Mouse (Mus musculus) forebrain, embryonic 11.5 days (tissue): ENCODE measurements around the gene Sema4b. TPM values are rescaled to one million over a fixed set of nuclear protein-coding genes. Genes with fewer than 3 reads are reported as not detected.

Source experiments
- ATAC-seq: fragments of 200-750 bp; cut with Nextera tagmentation; replicated peaks from 2 replicates; pipeline ENCODE4 v1.8.0; 2017; ENCODE audit warnings: moderate TSS enrichment; ENCODE audit not compliant: low FRiP score
- DNase-seq: peaks from one replicate; pipeline ENCODE4 v3.0.0-alpha.2; 2017; ENCODE audit warnings: low spot score
- H3K27ac ChIP-seq: fragments of 300-500 bp; sonication (generic); 2 replicates; pipeline ENCODE4 v1.5.1; 2014; ENCODE audit warnings: low read depth, low read length
- H3K27me3 ChIP-seq: fragments of 300-500 bp; sonication (generic); 2 replicates; pipeline ENCODE4 v1.6.1; 2014; ENCODE audit warnings: mild to moderate bottlenecking, low read length, mixed read lengths; ENCODE audit not compliant: control insufficient read depth, insufficient read depth
- H3K36me3 ChIP-seq: fragments of 300-500 bp; sonication (generic); 2 replicates; pipeline ENCODE4 v1.6.1; 2014; ENCODE audit warnings: mild to moderate bottlenecking, low read length, moderate library complexity, mixed read lengths; ENCODE audit not compliant: control insufficient read depth, insufficient read depth
- H3K4me1 ChIP-seq: fragments of 300-500 bp; sonication (generic); replicated peaks from 2 replicates; pipeline ENCODE4 v1.6.1; 2014; ENCODE audit warnings: low read length, mixed read lengths; ENCODE audit not compliant: control insufficient read depth, insufficient read depth
- H3K4me2 ChIP-seq: fragments of 300-500 bp; sonication (generic); 2 replicates; pipeline ENCODE4 v1.6.1; 2014; ENCODE audit warnings: low read depth, mild to moderate bottlenecking, low read length, moderate library complexity, mixed read lengths; ENCODE audit not compliant: severe bottlenecking
- H3K4me3 ChIP-seq: fragments of 300-500 bp; sonication (generic); 2 replicates; pipeline ENCODE4 v1.5.1; 2014; ENCODE audit warnings: low read depth, low read length
- H3K9ac ChIP-seq: fragments of 300-500 bp; sonication (generic); 2 replicates; pipeline ENCODE4 v1.6.1; 2014; ENCODE audit warnings: low read length
- H3K9me3 ChIP-seq: fragments of 300-500 bp; sonication (generic); 2 replicates; pipeline ENCODE4 v1.6.1; 2016; ENCODE audit warnings: low read length, mixed read lengths; ENCODE audit not compliant: control insufficient read depth
- WGBS: fragments of 180-500 bp; shearing (Covaris S2); extraction: QIAGEN DNeasy Blood & Tissue Kit; methylation state at CpG from one replicate; pipeline ENCODE4 v1.1.7; 2014; 5-methylcytosine and 5-hydroxymethylcytosine counted together
- polyA plus RNA-seq: library from polyadenylated mRNA; unstranded; fragments of >200 nt; fragmentation: Nextera tagmentation; extraction: Ambion mirVana; gene quantifications from 2 replicates; pipeline ENCODE4 v1.2.1, GENCODE M21; 2014

Sema4b gene
- polyA plus RNA-seq, 1 experiment from 2014 or later, result 17.3 TPM

DNA sequence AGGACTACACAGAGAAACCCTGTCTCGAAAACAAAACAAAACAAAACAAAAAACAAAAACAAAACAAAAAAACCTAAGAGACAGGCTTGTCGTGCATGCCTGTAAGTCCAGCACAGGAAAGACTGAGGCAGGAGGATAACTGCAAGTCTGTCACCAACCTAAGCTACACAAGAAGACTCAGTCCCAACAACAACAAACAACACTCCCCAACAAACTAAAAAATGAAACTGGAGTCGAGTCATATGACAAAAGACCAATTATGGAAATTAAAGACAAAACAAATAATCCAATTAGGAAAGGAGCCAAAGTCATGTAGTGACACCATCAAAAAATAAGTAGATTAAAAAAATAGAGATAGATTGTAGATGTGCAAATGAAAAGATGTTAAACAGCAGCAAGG is 6.4 kb upstream of the Sema4b start:
- no peak for ATAC-seq
- no peak overlapping the region for H3K27ac ChIP-seq
- 90% methylated on average over 3 of the region's 3 CpGs for WGBS
- H3K36me3 ChIP-seq, result no peaks in the 10 kb centered on the region
- H3K4me1 ChIP-seq, result no peaks in the 10 kb centered on the region
- H3K4me3 ChIP-seq, result no peak overlapping the region
- DNase-seq, result no peak
- no peak overlapping the region for H3K4me2 ChIP-seq
- H3K9me3 ChIP-seq, result no peaks in the 10 kb centered on the region
- H3K27me3 ChIP-seq, result no peaks in the 10 kb centered on the region
- H3K9ac ChIP-seq, result no peak overlapping the region

GRCm38 (mm10) chr7:80181078-80181477 is 5.6 kb upstream of the Sema4b start:
- Histone ChIP-seq H3K9me3 (no peaks in the 10 kb centered on the region), H3K36me3 (no peaks in the 10 kb centered on the region), H3K4me3 (no peak overlapping the region), H3K9ac (no peak overlapping the region), H3K27ac (no peak overlapping the region), H3K4me2 (no peak overlapping the region), H3K4me1 (no peaks in the 10 kb centered on the region; the same call in 1 of the 2 replicates), H3K27me3 (no peaks in the 10 kb centered on the region)
- ATAC-seq, result no peak
- 78% methylated on average over 2 of the region's 2 CpGs for WGBS
- DNase-seq, result no peak

DNA sequence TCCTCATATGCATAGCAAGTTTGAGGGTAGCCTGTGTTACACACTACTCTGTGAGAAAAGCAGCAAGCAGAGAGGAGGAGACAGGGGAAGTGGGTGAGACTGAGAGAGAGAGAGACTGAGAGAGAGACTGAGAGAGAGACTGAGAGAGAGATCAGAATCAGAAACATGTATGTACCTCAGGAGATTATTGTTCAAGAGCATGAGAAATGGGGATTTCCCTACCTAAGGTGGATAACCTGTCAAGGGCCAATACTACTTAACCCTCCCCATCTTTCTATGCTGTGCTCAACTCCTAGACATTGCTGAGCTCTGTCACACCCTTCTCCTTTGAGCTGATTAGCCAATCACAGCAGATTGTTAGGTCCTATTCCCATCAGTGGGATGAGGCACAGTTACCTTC is 4.5 kb upstream of the Sema4b start:
- ATAC-seq, result no peak

GRCm38 (mm10) chr7:80183466-80183865 is 3.2 kb upstream of the Sema4b start:
- Histone ChIP-seq H3K4me1 (peaks cover 10% of the 10 kb centered on the region), H3K9me3 (no peaks in the 10 kb centered on the region), H3K9ac (no peak overlapping the region), H3K4me2 (no peak overlapping the region), H3K36me3 (no peaks in the 10 kb centered on the region), H3K27me3 (no peaks in the 10 kb centered on the region), H3K27ac (no peak overlapping the region), H3K4me3 (no peak overlapping the region)
- DNase-seq (no peak), ATAC-seq (no peak)
- WGBS, result 96% methylated on average over 1 of the region's 1 CpGs

More for the DNA sequence above, 4.5 kb upstream of the Sema4b start:
- DNase-seq, result no peak
- Histone ChIP-seq H3K4me1 (peaks cover 5% of the 10 kb centered on the region), H3K9me3 (no peaks in the 10 kb centered on the region), H3K4me3 (no peak overlapping the region), H3K36me3 (no peaks in the 10 kb centered on the region), H3K27ac (no peak overlapping the region), H3K27me3 (no peaks in the 10 kb centered on the region), H3K9ac (no peak overlapping the region), H3K4me2 (no peak overlapping the region)

DNA sequence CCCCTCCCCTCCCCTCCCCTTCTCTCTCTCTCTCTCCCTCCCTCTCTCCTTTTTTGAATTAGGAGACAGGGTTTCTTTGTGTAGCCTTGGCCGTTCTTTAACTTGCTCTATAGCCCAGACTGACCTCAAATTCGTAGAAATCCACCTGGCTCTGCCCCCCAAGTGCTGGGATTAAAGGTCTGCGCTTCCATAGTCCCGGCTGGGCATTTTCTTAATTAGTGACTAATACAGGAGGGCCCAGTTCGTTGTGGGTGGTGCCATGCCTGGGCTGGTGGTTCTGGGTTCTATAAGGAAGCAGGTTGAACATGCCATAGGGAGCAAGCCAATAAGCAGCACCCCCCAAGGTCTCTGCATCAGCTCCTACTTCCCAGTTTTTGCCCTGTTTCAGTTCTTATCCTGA is 2.7 kb upstream of the Sema4b start:
- no peaks in the 10 kb centered on the region for H3K36me3 ChIP-seq
- no peak overlapping the region for H3K27ac ChIP-seq
- no peak overlapping the region for H3K4me2 ChIP-seq
- H3K9ac ChIP-seq, result no peak overlapping the region
- H3K4me1 ChIP-seq, result peaks cover 15% of the 10 kb centered on the region
- WGBS, result 41% methylated on average over 5 of the region's 5 CpGs
- no peak overlapping the region for H3K4me3 ChIP-seq
- DNase-seq (no peak), ATAC-seq (no peak)
- H3K9me3 ChIP-seq, result no peaks in the 10 kb centered on the region
- H3K27me3 ChIP-seq, result no peaks in the 10 kb centered on the region

- no peak overlapping the region for H3K4me3 ChIP-seq
- H3K4me1 ChIP-seq, result peaks cover 19% of the 10 kb centered on the region
- 84% methylated on average over 4 of the region's 4 CpGs for WGBS
- no peak overlapping the region for H3K27ac ChIP-seq
- H3K9me3 ChIP-seq, result no peaks in the 10 kb centered on the region
- H3K4me2 ChIP-seq, result no peak overlapping the region
- ATAC-seq, result no peak
- H3K27me3 ChIP-seq, result no peaks in the 10 kb centered on the region
- no peaks in the 10 kb centered on the region for H3K36me3 ChIP-seq
- DNase-seq, result no peak
- H3K9ac ChIP-seq, result no peak overlapping the region
Measured at GRCm38 (mm10) chr7:80184551-80184950, 2.1 kb upstream of the Sema4b start.

- ATAC-seq (no peak), DNase-seq (no peak)
- H3K9ac ChIP-seq, result no peak overlapping the region
- no peaks in the 10 kb centered on the region for H3K27me3 ChIP-seq
- peaks cover 19% of the 10 kb centered on the region for H3K4me1 ChIP-seq
- no peak overlapping the region for H3K4me2 ChIP-seq
- H3K4me3 ChIP-seq, result no peak overlapping the region
- no peaks in the 10 kb centered on the region for H3K36me3 ChIP-seq
- H3K9me3 ChIP-seq, result no peaks in the 10 kb centered on the region
- 71% methylated on average over 6 of the region's 6 CpGs for WGBS
- H3K27ac ChIP-seq, result no peak overlapping the region
Measured at GRCm38 (mm10) chr7:80184968-80185367, 1.7 kb upstream of the Sema4b start.

- no peak for DNase-seq
- peaks cover 20% of the 10 kb centered on the region for H3K4me1 ChIP-seq
- H3K4me3 ChIP-seq, result peak overlapping the region; percentile 46
- H3K27ac ChIP-seq, result peak overlapping the region; percentile 92
- 21% methylated on average over 8 of the region's 8 CpGs for WGBS
- no peaks in the 10 kb centered on the region for H3K9me3 ChIP-seq
- H3K4me2 ChIP-seq, result peak overlapping the region; percentile 68
- H3K36me3 ChIP-seq, result no peaks in the 10 kb centered on the region
- peak overlapping the region; percentile 66 for H3K9ac ChIP-seq
- H3K27me3 ChIP-seq, result no peaks in the 10 kb centered on the region
- ATAC-seq, result no peak
Measured at GRCm38 (mm10) chr7:80186021-80186420, 620 bp upstream of the Sema4b start.

DNA sequence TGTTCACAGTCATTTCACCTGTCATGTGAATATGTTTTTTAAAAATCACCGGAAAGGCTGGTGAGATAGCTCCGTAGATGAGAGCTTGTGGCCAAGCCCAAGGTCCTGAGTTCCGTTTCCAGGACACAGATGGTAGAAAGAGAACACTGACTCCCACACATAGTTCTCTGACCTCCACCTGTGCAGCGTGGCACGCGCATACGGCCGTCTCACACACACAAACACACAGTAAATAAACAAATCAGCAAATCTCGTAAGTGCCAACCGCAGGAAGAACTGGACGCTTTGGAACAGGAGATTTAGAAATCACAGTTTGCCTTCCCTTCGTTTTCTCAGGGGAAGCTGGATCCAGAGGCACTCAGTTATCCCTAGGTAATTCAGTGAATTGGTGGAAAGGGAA is 860 bp downstream of the Sema4b start:
- peaks cover 31% of the 10 kb centered on the region for H3K4me1 ChIP-seq

More for the DNA sequence above, 860 bp downstream of the Sema4b start:
- Histone ChIP-seq H3K9ac (peak overlapping the region; percentile 66), H3K36me3 (no peaks in the 10 kb centered on the region), H3K27ac (peak overlapping the region; percentile 92), H3K27me3 (no peaks in the 10 kb centered on the region), H3K4me3 (peak overlapping the region; percentile 46), H3K4me2 (peak overlapping the region; percentile 68), H3K9me3 (no peaks in the 10 kb centered on the region)
- DNase-seq (no peak), ATAC-seq (no peak)
- WGBS, result 37% methylated on average over 12 of the region's 12 CpGs
